Mouse (Mus musculus) activated CD4-positive, CD25-positive, alpha-beta regulatory T cell, adult 4 months (primary cell): ENCODE data around the gene Pyroxd1. TPM values are rescaled to one million over a fixed set of nuclear protein-coding genes. Genes with fewer than 3 reads are reported as not detected.
"Not testable (repeated sequence)": the region's sequence is repeated elsewhere in the genome, so short reads cannot be mapped to it uniquely, and the experiment has no call there.

Source experiments
- ATAC-seq: one replicate; pipeline ENCODE4 v1.8.0; 2017
- polyA plus RNA-seq, 2 experiments: library from polyadenylated mRNA; unstranded; fragments of 100-300 nt; shearing (Covaris generic); gene quantifications; one replicate each; pipeline ENCODE4 v1.2.1; 2017

Gene Pyroxd1
- 10 to 100 TPM; 21.6 to 23.1 TPM for polyA plus RNA-seq

DNA sequence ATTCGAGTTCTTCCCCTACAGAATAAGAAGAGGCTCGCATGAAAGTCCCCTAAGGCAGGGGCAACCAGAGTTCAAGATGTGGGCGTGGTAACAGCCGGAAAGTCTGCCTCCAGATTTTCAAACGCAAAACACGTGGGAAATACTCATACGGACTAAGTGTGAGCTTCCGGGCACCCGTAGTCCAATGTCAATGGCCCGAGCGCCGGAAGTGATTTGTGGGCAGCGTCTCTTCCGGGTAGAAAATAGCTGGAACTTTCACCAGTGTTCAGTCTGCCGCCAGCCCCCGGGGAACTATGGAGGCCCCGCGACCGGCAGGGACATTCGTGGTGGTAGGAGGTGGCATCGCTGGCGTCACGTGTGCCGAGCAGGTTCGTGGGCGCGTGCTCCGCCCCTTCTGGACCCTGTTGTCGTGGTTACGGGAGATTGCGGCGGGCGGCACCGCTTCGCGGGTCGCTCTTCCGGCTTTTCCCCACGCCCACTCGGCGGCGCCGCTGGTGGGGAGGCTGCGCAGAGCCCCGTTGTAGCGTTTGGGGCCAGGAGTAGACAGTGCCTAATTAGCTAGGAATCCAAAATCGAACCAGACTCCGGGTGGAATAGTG, at the start of gene Pyroxd1:
Gene Pyroxd1 (plus strand): TSS at position 215 of the 599 bp plus-strand sequence.
- peak; percentile 88 for ATAC-seq

DNA sequence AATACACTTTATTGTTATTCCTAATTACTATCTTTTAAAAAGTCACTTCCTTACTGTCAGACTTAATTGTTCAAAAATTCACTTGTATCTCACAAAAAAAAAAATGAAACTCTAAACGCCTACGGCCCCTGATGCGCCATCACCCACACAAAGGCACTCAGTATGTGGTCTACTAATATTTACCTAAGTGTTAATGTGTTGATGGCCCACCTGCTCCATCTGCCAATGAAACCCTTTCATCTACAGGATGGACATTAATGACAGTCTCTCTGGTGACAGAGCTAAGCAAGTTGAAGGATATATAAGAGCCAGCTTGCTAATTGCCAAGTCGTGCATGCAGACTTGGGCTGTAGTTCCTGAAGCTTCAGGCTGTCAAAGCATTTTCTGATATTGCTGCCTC, 47.4 kb upstream of the Pyroxd1 start, which contains the start of gene Iapp:
Gene Iapp (plus strand): TSS at position 326 of the 400 bp plus-strand sequence.
- ATAC-seq: no peak

DNA sequence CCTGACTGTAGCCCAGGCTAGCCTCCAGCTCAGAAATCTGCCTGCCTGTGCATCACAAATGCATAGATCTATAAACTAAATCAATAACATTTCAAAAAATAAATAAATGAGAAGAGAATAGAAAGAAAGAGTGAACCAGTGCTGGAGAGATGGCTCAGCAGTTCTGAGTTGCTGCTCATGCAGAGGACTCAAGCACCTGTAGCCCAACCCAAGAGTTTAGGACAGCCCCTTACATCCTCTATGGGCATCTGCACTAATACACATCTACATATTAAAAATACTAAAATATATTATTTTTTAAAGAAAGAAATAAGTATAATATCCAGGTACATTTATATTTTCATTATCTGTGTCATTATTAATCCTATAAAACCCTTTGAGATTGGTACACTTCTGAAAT, 40.4 kb upstream of the Pyroxd1 start:
- no peak for ATAC-seq

DNA sequence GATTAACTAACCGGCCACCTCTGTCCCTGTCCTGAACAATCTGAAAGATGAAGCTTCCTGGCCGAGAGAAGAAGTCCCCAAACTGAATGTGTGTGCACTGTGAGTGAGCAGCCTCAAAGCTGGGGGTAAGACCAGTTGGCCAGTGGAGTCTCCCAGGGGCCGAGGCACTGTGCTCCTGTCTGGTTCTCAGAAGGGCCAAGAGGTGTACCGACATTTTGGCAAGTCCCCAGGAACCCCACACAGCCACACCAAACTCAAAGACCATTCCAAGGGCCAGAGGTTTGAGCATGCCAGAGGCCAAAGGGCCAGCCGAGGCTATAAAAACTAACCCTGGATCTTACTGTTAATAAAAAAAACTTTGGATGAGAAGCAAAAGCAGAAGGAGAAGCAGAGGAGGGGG, 31.2 kb upstream of the Pyroxd1 start:
- no peak for ATAC-seq

DNA sequence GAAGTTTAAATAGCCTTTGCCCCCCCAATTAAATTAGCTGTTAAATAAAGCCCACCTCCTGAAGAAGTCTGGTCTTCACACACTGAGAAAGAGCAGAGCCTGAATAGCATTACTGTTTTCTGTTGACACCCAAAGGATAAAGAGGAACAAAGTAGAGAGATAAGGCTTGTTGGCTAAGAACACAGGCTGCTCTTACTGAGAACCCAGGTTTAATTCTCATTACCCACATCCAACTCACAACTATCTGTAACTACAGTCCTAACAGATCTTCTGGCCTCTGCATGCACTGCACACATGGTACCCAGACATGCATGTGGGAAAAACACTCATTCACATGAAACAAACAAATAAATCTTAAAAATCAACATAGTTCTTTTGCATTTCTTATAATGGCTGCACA, 28.3 kb upstream of the Pyroxd1 start:
- no peak for ATAC-seq

DNA sequence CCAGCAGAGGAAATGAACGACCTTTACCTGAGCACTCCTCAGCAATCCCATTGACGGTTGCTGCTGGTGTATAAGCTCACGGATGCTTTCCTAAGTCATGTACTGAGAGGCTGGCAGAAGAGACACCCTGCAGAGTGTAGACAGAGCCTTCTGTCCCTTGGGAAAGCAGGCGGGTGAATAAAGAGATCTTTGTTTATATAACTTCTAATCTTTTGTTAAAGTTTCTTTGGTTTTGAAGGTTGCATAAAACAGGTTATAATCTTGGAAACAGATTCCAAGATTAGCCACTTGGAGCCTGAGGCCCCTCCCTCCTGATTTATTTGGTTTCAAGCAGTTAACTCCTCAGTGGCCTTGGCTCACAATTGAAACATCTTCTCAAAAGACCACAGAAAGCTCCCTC, 22.6 kb upstream of the Pyroxd1 start, which contains the start of gene Slco1a5:
Gene Slco1a5 (minus strand): TSS at position 101 of the 400 bp plus-strand sequence.
- no peak for ATAC-seq

DNA sequence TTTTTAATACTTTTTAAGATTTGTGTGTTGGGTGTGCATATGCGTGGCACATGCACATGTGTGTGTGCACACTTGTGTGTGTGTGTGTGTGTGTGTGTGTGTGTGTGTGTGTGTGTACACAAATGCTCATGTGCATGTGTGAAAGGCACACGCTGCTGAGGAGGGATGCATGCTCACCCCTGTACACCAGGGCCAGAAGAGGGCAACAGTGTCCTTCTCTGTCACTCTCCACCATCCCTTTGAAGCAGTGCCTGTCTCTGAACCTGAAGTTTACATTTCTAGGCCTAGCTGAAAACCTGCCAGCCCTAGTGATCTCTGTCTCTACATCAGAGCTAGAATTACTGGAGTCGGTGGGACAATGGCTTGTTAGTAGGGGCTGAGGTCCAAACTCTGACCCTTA, 18.9 kb upstream of the Pyroxd1 start:
- no peak for ATAC-seq

DNA sequence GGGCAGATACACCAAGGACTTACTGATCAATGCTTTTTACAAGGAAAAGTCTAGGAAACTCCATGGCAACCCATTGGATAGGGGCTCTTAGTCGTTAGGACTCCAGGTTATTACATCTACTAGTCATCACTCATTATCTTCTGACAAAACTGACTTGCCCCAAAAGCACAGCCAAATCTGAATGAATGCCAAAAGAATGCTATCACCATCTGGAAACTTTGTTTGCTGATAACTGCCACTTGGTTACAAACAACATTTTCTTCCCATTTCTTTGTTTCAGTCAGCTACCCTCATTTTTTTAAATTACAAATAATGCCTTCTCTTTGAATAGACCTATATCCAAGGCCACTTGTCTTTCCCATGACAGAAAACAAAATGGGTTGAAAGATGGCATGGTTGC, 16.3 kb upstream of the Pyroxd1 start:
- no peak for ATAC-seq

DNA sequence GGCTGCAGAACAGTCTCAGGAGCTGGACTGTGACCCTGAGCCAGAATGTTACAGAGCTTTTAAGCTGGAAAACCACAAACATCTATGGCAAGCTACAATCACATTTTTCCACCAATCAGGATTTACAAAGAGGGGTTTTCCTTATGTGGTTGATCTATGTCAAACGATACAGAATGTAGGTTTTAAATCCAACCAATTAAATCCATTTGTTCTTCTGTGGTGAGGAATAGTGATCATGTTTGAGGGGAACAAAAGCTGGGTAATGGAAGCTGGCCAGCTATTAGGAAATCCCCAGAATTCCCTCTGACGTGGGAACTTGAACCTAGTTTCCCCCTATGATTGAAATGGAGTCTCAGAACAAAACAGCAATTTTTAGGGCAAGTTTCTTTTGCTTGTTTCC, 6.5 kb upstream of the Pyroxd1 start:
- ATAC-seq: no peak

DNA sequence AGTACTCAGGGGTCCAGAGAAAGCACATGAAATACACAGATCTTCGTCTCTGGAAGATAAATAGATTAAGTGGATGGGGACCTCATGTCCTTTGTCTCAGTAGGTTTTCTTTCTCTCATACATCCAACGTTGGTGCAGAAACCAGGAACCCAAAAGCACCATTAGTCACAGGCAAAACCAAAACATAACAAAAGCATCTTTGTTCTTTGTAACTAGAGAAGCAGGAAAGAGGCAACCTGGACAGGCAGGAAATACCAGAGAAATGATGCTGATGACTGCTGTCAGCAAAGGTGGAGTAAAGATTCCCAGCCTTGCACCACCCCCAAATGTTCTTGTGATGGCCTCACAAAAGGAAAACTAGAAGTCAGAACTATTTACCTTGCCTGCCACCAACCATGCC, 5.9 kb upstream of the Pyroxd1 start:
- ATAC-seq: no peak

DNA sequence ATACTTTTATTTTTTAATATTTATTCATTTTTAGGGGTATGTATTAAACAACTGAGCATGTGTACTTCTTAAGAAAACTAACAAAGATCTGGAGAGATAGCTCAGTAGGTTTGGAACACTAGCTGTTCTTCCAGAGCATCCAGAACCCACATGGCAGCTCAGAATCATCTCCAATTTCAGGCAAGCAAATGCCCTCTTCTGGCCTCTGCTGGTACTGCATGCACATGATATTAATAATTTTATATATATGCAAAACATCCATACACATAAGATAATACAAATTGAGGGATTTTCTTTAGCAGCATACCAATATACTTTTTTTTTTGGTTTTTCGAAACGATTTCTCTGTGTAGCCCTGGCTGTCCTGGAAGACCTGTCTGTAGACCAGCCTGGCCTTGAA, 1.9 kb upstream of the Pyroxd1 start:
- ATAC-seq: no peak

DNA sequence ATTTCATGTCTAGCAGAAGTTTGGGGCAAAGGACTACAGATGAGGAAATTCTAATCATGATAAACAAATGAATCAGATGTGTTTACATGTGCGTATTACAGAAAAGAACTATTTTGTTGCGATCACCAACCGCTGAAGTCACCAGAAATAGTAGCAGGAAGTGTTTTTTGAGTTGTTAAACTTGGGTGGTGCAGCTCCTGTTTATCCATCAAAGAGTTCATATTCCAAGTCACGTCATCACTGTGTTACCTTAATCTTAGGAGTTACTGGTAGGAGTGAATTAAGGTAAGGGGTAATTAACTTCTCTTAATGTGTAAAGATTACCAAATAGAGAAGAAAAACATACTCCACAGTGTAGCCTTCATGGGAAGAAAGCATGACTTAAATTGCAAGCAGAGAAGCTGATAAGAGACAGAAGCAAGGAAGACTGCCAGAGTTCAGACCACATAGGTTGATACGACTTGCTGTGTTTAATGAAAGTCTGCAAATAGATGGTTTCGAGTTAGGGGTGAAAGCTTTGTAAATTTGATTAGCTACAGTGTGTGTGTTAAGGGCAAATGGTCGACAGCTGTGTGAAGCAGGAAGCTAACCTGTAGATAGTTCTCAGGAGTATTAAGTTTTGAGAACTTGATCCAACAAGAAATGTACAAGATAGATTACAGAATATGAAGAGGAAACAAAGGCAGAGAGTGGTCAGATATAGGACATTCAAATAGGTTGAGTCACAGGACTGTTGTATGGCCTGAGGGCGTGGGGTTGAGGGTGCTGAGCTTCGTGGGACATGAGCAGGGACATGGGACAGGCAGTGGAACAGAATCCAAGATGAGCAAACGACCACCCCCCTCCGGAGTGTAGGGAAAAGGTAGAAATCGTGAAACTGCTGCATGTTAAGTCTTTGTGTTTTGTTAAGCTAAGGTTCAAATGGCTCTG, 992 bp downstream of the Pyroxd1 start:
- no peak for ATAC-seq

DNA sequence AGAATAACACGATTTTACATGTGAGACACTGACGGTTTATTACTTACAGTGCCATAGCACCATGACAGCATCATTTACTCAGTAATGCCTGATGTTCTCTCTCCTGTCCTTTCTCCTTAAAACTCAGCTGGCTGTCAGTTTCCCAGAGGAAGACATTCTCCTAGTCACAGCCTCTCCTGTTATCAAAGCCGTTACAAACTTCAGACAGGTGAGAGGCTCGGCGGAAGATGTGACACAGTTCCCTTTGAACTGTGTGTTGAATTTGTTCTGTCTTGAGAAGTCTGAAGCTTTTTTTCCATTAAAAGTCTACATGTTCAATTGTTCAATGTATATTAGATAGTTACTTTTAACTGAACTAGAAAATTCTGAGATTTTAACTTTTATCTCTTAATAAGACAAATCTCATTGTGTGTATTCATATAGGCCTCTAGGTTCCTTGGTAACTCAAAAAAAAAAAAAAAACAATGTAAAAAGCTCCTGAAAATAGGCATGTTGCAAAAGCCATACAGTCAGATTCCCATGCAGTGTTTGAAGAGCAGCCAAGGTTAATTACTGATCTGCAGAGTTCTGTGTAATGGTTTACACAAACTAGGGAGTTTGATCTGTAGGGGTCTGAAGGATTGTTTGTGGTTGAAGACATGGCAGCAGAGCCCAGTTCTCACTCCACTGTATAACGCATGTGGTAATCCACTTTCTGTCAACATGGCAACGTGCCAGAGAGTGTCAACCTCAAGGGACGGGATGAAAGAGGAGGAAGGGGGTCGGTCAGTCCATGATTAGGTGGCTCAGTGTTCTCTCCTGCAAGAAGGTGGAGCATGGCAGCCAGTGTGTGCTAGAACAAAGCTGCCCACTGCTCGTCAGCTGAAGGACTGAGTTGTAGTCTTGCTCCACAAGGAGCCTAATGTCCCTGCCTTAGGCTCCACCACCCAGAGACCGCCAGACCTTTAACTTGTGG, 2.3 kb downstream of the Pyroxd1 start:
- no peak for ATAC-seq

DNA sequence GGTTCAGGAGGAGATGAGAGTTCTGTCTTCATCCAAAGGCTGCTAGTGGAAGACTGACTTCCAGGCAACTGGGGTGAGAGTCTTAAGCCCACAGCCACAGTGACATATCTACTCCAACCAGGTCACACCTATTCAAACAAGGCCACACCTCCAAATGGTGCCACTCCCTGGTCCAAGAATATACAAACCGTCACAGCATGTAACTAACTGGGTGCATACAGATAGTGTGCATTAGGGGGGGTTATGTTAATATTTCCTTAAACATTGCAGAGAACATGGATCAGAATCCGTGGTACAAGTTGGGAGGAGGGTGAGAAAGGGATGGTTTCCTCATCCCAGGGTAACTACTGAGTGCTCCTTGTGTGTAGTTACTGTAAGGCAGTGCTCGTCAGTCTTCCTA, 6.6 kb downstream of the Pyroxd1 start:
- ATAC-seq: not testable (repeated sequence)

DNA sequence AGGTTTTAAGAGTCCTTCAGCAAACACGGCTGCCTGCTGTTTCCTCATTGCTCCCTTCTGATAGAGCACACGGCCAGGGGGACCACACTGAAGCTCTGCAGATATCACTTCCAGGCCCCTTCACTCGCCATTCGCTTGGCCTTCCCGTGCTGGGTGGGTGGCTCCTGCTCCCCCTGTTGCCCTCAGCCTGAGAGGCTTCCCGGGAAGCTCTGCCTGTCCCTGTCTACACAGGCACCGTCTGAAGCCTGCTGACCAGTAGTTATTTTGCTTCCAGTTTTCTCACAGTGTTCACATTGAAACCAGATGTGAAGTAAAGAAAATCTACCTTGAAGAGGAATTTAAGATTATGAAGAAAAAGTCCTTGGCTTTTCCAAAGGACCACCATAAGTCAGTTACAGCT, 11.7 kb downstream of the Pyroxd1 start:
- no peak for ATAC-seq

DNA sequence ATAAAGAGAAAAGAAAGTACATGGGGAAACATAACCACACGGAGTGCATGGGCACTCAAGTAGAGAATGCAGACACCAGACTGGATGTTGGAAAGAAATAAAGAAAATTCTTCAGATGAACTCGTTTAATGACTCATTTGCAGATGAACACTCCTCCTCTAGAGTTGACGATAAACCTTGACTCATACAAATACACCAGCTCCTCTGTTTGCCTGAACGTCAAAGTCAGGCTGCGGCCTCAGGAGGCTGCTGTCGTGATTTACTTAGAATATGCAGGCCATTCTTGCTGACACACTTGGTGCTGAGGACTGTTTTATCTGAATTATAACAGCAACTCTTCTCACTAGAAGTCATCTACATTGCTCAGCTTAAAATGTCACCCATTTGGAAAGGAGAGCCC, 16.6 kb downstream of the Pyroxd1 start:
- ATAC-seq: no peak

DNA sequence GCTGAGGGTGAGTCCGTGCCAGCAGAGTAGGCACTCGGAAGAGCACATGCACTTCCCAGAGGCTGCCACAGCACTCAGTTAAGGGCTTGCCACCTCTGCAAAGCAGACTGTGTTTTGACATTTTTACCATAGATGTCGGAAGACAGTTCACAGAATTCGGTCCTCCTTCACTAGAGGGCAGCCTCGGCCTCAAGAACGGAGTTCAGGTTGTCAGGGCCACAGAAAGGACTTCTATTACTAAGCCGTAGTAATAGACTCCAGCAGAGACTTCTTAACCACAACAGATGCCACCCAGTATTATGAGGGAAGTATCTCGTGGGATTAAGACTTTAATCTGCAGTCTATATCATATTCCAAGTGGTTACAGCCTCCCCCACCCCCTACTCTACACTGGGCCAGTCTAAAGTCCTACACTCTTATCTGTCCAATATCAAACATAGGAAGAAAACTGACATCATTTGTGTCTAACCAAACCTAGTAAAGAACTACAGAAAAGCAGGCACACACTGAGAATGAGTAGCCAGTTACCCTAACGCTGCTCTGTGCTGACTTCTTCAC, 17.6 kb downstream of the Pyroxd1 start:
- no peak for ATAC-seq

DNA sequence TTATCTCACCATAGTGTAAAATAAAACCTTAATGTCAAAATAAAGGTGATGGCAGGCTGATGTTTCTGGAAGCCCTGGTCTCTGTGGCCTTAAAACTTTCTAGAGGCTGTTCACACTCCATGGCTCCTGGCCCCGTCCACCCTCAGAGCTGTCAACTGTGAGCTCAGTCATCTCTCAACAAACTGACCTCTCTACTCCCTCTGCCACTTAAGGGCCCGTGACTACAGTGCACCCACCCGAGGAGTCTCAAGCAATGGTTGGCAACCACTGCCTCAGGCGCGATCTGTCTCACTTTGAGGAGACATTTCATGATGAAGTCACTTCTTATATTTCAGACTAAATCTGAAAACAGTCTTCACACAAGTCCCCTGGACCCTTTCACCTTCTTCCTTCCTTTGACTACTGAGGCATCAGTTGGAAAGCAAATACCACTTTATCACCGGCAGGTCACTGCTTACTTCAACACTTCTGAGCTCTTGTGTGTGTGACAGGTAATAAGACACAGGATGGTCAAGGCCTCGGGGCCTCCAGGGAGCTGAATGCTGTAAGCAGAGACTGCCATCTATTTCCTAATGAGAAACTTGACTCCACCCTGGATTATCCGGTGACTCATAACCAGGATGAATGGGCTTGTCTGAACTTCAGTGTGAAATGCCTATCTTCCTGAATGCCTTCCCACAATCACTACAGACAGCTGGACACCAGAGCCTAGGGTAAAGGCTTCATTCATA, 20.5 kb downstream of the Pyroxd1 start:
- ATAC-seq: no peak

DNA sequence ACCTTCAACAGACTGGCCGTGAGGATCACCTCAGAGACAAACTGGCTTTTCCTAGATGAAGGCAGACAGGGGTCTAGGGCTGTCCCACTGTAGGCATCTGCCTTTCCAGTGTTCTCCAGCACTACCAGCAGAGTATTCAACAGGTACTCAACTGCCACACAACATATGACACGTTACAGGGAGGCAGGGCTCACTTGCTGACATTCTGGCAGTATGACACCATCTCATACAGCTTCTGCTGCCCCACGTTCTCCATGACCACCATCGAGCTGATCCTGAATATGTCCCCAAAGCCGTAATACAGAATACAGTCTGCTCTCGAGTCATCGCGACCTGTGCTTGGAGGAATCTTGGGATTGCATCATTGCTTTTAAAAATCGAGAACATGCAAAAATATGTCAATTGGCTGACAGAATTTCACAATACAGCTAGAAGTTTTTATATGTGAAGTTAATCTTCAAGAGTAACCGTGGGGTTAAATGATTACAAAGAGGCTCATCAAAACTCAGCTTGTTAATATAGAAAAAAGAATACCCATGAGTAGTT, 21.1 kb downstream of the Pyroxd1 start:
- ATAC-seq: no peak

DNA sequence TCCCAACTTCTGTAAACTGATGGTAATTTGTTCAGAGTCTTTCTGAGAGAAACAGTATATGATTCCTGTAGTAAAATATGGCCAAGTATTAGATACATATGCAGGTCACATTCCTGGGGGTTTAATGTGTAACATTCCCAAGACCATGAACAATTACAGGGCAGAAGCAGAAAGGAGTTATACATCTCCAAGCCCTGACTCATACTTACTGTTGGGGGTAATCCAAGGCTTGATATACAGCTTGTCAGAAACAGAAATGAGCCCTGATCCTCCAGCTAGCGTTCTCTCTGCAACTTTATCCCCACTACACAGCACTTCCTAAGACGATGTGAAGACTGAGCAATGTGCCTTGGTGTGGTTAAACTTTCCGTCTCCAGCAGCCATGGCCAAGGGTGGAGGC, 22.1 kb downstream of the Pyroxd1 start:
- no peak for ATAC-seq

DNA sequence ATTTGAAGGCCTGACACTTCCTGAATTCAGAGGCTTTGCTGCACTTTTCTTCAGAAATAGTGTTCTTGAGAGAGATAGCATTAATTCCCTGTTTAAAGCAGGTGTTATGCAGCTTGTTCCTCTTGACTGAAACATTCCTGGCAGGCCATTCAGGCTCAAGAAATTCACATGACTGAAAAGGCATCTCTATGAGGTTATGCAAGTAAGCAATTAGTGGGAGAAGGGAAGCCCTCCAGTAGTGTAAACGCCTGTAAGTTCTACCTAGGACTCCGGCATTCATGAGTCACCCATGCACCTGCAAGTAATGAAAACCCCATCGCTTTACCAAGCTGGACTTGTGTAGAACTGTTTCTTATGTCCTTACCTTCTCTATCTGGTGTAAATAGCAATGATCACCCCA, 24.1 kb downstream of the Pyroxd1 start:
- no peak for ATAC-seq

DNA sequence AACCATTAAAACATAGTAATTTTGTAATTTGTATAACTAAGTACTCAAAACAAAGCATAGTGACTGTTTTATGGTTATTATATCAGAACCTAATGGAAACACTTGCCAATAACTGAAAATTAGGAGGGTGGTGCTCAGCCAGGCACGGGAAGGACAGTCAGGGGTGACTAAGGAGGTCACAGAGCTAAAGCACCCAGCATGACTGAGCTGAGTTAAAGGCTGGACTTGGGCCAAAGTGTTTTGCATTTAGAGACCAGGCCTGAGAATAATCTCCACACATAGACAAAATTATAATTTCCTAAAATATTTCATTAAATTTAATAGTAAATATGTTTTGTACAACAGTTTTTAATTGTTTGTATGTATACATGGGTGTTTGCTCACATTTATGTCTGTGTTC, 31.6 kb downstream of the Pyroxd1 start:
- ATAC-seq: no peak
